Mouse (Mus musculus): ENCODE measurements at regions not wholly inside any gene's neighbourhood (a gene's known extent, or its start where the extent isn't known, plus 50 kb on each side); places are given as distances from the start of the nearest gene placed in this dataset.
A peak's percentile ranks its signal among the peaks of the same experiment; 100 is the strongest.
"Not testable (repeated sequence)": the region's sequence is repeated elsewhere in the genome, so short reads cannot be mapped to it uniquely, and the experiment has no call there.

GRCm38 (mm10) chr15:31989593-31990290, 187.3 kb upstream of the Tas2r119 start:
- no peak for DNase-seq

DNA sequence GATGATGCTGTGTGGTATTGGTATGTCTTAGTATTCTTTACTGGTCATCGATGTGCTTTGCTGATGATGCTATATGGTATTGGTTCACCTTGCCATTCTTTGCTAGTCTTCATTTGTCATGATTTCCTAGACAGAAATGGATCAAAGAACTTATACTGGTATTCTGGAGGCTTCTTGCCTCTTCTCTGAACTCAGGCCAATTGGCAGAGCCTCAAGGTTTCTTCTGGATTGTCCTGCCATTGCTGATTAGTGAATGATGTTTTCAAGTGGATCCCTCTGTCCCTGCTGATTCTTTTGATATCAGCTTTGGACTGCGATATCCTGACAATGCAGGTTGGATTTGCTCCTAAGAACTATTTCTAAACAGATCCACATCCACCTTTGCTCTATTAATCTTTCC, 179.1 kb upstream of the Tas2r119 start:
- no peak for DNase-seq

DNA sequence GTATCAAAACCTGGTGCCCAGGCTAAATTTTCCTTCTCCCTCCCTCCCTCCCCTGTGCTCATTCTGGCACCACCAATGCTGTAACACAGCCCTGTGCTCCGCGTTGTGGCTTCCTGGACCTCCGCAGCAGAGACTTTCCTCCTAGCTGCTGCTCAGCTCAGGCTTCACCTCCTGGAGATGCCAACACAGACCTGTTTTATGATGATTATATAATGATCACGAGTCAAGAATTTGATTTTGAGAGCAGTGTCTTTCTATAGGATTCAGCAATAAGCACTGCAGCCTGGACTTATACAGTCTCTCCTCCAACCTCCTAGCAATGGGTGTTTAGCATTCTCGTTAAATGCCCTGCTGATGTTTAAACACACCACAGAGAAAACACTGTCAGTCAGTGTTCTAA, 177.5 kb upstream of the Tas2r119 start:
- no peak for DNase-seq

- DNase-seq = no peak
Measured at GRCm38 (mm10) chr15:32002950-32003422, 174.1 kb upstream of the Tas2r119 start.

DNA sequence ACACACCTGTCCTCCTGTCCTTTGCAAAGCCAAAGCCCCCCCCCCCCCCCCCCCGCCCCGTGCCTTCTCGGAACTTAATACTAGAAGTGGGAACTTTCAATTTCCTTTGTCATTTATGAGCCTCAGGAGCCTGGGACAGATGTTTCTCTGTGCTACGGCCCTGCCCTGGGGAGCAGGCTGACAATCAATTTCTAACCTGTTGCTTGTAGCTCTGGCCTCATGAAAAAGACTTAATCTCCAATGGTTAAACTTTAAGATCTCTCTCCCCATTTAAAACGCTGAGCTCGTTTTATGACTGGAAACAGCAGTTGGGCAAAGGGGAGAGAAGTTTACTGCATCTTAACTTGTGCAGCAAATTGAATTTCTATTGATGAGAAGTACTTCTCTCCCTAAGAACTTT, 173.6 kb upstream of the Tas2r119 start:
- no peak for DNase-seq

DNA sequence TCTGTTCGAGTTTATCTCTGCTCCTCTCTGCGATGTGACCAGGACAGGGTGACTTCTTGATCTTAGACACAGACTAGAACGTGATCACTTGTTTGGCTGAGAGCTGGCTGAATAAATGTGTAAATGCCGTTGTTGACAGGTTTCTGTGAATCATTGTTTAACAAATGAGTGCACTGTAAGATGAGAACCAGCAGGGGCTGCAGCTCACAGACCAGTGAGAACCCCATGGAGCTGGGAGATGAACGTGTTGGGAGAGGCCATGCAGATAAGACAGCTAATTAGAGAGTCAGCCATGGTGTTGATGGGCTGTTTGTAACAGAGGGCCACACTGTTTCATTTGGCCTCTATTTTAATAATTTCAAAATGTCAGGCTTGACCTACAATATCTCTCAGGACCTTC, 171.1 kb upstream of the Tas2r119 start:
- no peak for DNase-seq

DNA sequence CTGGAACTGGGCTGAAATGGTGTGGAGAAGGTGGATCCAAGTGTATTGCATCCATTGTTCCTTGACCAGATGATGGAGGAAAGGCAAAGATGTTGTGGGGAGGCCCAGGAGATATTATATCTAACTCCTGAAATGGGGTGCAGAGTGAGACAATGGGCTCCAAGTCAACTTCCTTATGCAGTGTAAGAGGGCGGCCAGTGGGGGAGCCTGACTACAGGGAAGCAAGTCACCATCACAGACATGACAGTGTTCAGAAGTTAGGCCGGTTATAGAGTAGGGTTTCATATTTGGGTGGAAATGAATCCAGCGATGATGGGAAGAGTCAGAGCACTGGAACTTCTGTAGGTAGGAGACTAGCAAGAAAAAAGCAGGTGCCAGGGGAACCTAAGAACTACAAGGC, 167.3 kb upstream of the Tas2r119 start:
- DNase-seq = peak in 1 of 2 experiments; percentile 44

DNA sequence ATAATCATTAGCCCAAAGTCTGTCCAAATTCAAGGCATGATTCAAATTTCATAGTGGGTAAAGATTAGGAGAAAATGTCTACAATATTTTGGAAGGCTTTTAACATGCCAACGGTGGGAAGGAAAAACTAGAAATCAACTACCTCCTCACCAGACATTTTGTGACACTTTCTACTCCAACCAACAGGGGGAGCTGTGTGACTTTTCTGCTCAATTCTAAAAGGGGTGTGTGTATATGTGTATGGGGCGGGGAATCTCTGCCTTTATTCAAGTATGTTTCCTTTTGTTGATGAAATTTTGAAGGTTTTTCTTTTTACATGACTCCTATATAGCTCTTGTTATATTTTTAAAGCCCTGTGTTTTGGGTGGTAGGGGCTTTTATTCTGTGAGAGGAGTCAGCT, 165.0 kb upstream of the Tas2r119 start:
- peak; percentile 56 to 74 for DNase-seq

DNA sequence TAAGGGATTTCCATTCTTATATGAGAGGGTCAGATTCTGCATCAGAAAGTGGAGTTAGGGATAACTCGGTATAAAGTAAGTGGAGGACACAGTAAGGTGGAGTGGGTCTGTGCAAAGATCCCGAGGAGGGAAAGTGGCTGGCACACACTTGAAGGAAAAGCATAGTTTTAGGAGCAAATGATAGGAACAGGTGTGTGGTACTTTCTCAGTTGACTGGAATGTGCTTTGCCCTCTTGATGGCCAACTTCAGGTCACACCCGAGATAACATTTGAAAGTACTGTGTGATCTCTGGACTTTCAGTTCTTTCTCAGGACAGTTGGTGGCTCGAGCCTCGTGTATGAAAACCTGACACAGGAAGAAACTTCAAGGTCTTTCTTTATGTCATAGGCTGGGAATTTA, 164.3 kb upstream of the Tas2r119 start:
- DNase-seq = no peak

DNA sequence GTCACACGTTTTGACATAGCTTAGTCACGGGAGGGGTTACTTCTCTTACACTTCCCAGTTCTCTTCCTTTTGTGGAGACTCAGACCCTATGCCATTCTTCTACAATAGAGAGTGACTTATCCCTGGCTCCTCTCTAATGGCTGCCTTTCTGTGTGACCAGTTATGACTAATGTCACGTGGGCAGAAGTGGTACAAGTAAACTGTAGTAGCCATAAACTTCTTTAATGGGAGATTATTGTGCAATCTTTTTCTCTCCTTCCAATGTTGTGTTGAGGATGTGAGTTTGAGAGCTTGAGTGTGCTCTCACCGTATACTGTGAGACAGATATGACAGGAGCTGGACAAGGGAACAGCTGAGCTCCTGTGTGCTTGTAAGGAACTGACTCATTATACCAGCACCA, 161.9 kb upstream of the Tas2r119 start:
- DNase-seq = no peak

- DNase-seq = peak in 1 of 2 experiments; percentile 8
Measured at GRCm38 (mm10) chr15:32020323-32021008, 156.6 kb upstream of the Tas2r119 start.

- no peak for DNase-seq
Measured at GRCm38 (mm10) chr15:32021009-32021602, 156.0 kb upstream of the Tas2r119 start.

GRCm38 (mm10) chr15:32034091-32034490, 143.0 kb upstream of the Tas2r119 start:
- no peak for DNase-seq

GRCm38 (mm10) chr15:32034790-32035189, 142.3 kb upstream of the Tas2r119 start:
- no peak for DNase-seq

- DNase-seq = no peak
Measured at GRCm38 (mm10) chr15:32041764-32042163, 135.3 kb upstream of the Tas2r119 start.

DNA sequence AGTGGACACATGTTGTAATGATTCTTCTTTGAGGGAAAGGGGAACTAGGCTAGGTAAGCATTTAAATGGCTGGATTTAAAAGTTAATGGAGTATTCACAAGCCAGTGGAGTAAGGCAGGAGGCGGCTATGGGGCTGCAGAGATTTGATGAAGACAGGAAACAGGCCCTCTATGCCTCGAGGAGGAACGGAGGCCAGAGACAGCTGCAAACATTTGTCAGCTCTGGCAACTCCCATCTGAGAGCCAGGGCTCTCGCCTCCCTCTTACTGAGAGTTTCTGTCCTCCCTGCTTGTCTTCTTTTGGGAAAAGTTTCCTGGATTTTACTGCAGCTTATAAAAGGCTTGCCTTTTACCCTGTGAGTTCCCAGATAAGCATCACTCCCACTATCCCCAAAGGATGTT, 134.9 kb upstream of the Tas2r119 start:
- DNase-seq = peak; percentile 20 to 29

DNA sequence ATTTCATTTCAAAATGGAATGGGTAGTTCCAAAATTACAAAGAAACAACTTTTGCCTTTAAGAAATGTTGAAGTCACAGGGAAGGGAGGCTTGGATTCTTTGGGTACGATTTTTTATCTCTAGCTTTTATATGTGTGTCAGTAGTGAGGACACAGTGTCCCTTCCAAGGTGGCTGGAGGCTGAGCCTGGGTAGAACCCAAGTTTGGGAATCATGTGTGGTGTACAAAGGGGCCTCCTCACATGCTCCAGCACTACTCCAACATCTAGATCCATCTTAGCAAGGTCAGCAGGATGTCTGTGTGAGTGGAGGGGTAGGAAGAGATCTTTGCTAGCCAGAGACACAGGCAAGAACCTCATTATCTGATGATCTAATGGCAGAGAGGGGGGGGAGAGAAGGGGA, 134.5 kb upstream of the Tas2r119 start:
- DNase-seq = peak in 1 of 2 experiments; percentile 5

GRCm38 (mm10) chr15:32043207-32043606, 133.9 kb upstream of the Tas2r119 start:
- DNase-seq = no peak

DNA sequence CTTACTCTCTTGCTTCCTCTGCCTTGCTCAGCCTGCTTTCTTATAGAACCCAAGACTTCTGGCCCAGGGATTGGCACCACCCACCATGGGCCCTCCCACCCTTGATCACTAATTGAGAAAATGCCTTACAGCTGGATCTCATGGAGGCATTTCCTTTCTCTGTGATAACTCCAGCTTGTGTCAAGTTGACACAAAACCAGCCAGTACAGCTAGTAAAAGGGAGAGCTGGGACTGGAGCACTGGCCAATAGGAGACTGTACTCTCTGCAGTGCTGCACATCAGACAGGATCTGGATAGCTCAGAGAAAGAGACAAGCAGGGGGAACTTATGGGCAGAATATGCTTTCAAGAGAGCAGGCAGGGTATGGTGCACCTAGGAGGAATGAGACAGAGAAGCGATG, 133.4 kb upstream of the Tas2r119 start:
- DNase-seq = not testable (repeated sequence)

DNA sequence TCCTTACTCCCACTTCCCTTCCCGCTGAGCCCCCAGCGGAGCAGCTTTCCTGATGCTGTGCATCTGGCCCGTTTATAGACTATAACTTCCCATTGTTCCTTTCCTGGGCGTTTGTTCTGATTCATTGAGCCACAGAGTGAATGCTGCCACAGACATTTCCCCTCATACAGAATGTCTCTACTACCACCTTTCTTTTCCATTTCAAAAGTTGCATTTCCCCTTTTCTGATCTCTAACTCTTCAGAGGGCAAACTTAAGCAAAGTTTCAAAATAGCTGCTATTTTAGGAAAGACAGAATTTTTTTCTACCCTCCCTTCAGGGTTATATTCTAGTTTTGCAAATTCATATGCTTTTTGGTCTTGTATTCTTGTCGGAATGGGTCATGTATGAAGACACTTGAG, 128.3 kb upstream of the Tas2r119 start:
- no peak for DNase-seq

DNA sequence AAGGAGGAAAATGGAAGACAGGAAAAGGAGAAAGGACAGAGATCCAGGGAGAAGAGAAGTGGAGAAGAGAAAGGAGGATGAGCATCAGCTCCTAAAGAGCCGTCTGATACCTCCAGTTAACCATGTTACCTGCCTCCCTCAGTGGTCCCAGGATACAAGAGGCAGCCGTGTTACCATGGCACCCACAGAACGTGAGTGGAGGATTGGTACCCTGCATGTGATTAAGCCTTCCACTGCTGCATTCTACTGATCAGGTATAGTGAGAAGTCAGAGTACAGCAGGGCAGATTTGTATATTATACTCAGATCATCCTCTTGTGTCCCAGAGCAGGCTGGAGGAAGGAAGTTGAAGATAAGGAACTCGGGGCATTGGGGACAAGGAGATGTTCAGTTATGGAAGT, 115.5 kb upstream of the Tas2r119 start:
- no peak for DNase-seq

GRCm38 (mm10) chr15:32082109-32082508, 95.0 kb upstream of the Tas2r119 start:
- no peak for DNase-seq

DNA sequence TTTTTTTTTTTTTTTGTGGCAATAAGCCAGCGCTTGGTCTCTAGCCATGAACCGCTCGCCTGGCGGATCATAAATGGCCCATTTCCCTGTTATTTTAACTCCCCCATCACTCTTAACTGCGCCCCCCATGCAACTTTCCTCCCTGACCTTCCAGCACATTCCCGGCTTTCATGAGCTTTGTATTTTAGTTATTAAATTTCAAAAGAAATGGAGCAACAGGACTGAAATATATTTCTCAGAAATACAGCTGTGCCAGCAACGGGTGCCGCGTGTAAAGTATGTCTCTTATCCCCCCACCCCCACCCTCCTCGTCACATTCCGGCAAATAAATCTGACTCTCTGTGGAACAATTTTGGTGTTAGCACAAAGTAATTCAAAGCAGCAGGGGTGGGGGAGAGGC, 83.2 kb upstream of the Tas2r119 start:
- no peak for DNase-seq

- DNase-seq = no peak
Measured at GRCm38 (mm10) chr15:32095554-32095953, 81.5 kb upstream of the Tas2r119 start.

All from kidney, postnatal 36 days (tissue).